Mouse (Mus musculus): ENCODE results near the gene Slc29a1.

Slc29a1 gene

GRCm38 (mm10) chr17:45612008-45612407 is 12.6 kb upstream of the Slc29a1 start:
- no peak for DNase-seq (ENCODE audit: low read depth in 2 of 2, low spot score in 2 of 2)

- no peak for DNase-seq (ENCODE audit: low read depth in 2 of 2, low spot score in 2 of 2)
Observed at GRCm38 (mm10) chr17:45610144-45610866, 10.9 kb upstream of the Slc29a1 start.

GRCm38 (mm10) chr17:45608396-45608795 is 9.0 kb upstream of the Slc29a1 start:
- DNase-seq (ENCODE audit: low read depth in 2 of 2, low spot score in 2 of 2), result no peak

- DNase-seq (ENCODE audit: low read depth in 2 of 2, low spot score in 2 of 2), result no peak
Observed at GRCm38 (mm10) chr17:45606992-45607879, 7.8 kb upstream of the Slc29a1 start.

GRCm38 (mm10) chr17:45602984-45603383 is 3.6 kb upstream of the Slc29a1 start:
- DNase-seq (ENCODE audit: low read depth in 2 of 2, low spot score in 2 of 2), result no peak

GRCm38 (mm10) chr17:45601877-45602304 is 2.5 kb upstream of the Slc29a1 start, which contains the start of gene Mymx:
Gene Mymx (minus strand): TSS chr17:45602102.
- no peak for DNase-seq (ENCODE audit: low read depth in 2 of 2, low spot score in 2 of 2)

- DNase-seq (ENCODE audit: low read depth in 2 of 2, low spot score in 2 of 2), result no peak
Observed at GRCm38 (mm10) chr17:45601325-45601724, 1.9 kb upstream of the Slc29a1 start.

- no peak for DNase-seq (ENCODE audit: low read depth in 2 of 2, low spot score in 2 of 2)
Observed at GRCm38 (mm10) chr17:45600267-45600666, 861 bp upstream of the Slc29a1 start.

GRCm38 (mm10) chr17:45598891-45599290 is 515 bp downstream of the Slc29a1 start:
- DNase-seq (ENCODE audit: low read depth in 2 of 2, low spot score in 2 of 2), result no peak

- DNase-seq (ENCODE audit: low read depth in 2 of 2, low spot score in 2 of 2), result no peak
Observed at GRCm38 (mm10) chr17:45598376-45598775, 1.0 kb downstream of the Slc29a1 start.

- DNase-seq (ENCODE audit: low read depth in 2 of 2, low spot score in 2 of 2), result no peak
Observed at GRCm38 (mm10) chr17:45597787-45598186, 1.6 kb downstream of the Slc29a1 start.

GRCm38 (mm10) chr17:45596631-45597396 is 2.6 kb downstream of the Slc29a1 start:
- peak; percentile 43 to 62 for DNase-seq (ENCODE audit: low read depth in 2 of 2, low spot score in 2 of 2)

GRCm38 (mm10) chr17:45595736-45596390 is 3.5 kb downstream of the Slc29a1 start:
- DNase-seq (ENCODE audit: low read depth in 2 of 2, low spot score in 2 of 2), result no peak

- peak; percentile 54 to 71 for DNase-seq (ENCODE audit: low read depth in 2 of 2, low spot score in 2 of 2)
Observed at GRCm38 (mm10) chr17:45594881-45595735, 4.3 kb downstream of the Slc29a1 start.

- DNase-seq (ENCODE audit: low read depth in 2 of 2, low spot score in 2 of 2), result no peak
Observed at GRCm38 (mm10) chr17:45594195-45594594, 5.2 kb downstream of the Slc29a1 start.

- DNase-seq (ENCODE audit: low read depth in 2 of 2, low spot score in 2 of 2), result no peak
Observed at GRCm38 (mm10) chr17:45593479-45593878, 5.9 kb downstream of the Slc29a1 start.

GRCm38 (mm10) chr17:45592606-45593431 is 6.6 kb downstream of the Slc29a1 start:
- DNase-seq (ENCODE audit: low read depth in 2 of 2, low spot score in 2 of 2), result no peak

GRCm38 (mm10) chr17:45591701-45592605 is 7.5 kb downstream of the Slc29a1 start:
- no peak for DNase-seq (ENCODE audit: low read depth in 2 of 2, low spot score in 2 of 2)

All from CD8-positive naive resting alpha-beta T cell, adult 2 months (primary cell).